Mouse (Mus musculus) liver, embryonic 15.5 days (tissue): ENCODE results near the gene 1700057G04Rik. TPM values are rescaled to one million over a fixed set of nuclear protein-coding genes. Genes with fewer than 3 reads are reported as not detected.

Source experiments
- ATAC-seq: fragments of 200-750 bp; cut with Nextera tagmentation; 2 replicates; pipeline ENCODE4 v1.8.0; 2017; ENCODE audit warnings: moderate number of reproducible peaks, mild to moderate bottlenecking, moderate library complexity; ENCODE audit not compliant: insufficient read depth
- H3K27ac ChIP-seq: fragments of 300-500 bp; sonication (generic); replicated peaks from 2 replicates; pipeline ENCODE4 v1.5.1; 2015; ENCODE audit warnings: mild to moderate bottlenecking, inconsistent platforms
- H3K27me3 ChIP-seq: fragments of 300-500 bp; sonication (generic); 2 replicates; pipeline ENCODE4 v1.6.1; 2015; ENCODE audit warnings: mild to moderate bottlenecking, inconsistent platforms
- H3K36me3 ChIP-seq: fragments of 300-500 bp; sonication (generic); replicated peaks from 2 replicates; pipeline ENCODE4 v1.6.1; 2015; ENCODE audit warnings: moderate library complexity, mild to moderate bottlenecking, inconsistent platforms
- H3K4me1 ChIP-seq: fragments of 300-500 bp; sonication (generic); replicated peaks from 2 replicates; pipeline ENCODE4 v1.6.1; 2015; ENCODE audit warnings: inconsistent platforms
- H3K4me2 ChIP-seq: fragments of 300-500 bp; sonication (generic); 2 replicates; pipeline ENCODE4 v1.6.1; 2015; ENCODE audit warnings: moderate library complexity, mild to moderate bottlenecking, inconsistent platforms
- H3K4me3 ChIP-seq: fragments of 300-500 bp; sonication (generic); replicated peaks from 2 replicates; pipeline ENCODE4 v1.5.1; 2015; ENCODE audit warnings: mild to moderate bottlenecking, inconsistent platforms
- H3K9ac ChIP-seq: fragments of 300-500 bp; sonication (generic); 2 replicates; pipeline ENCODE4 v1.6.1; 2015; ENCODE audit warnings: moderate library complexity, mild to moderate bottlenecking, inconsistent platforms
- H3K9me3 ChIP-seq: fragments of 300-500 bp; sonication (generic); replicated peaks from 2 replicates; pipeline ENCODE4 v1.6.1; 2016; ENCODE audit warnings: inconsistent platforms
- WGBS: fragments of 180-500 bp; shearing (Covaris S2); methylation state at CpG from one replicate; pipeline ENCODE4 v1.1.7; 2015; ENCODE audit warnings: mixed read lengths; ENCODE audit not compliant: insufficient replicate concordance; 5-methylcytosine and 5-hydroxymethylcytosine counted together
- microRNA-seq: library from miRNA; unstranded; fragments of <30 nt; microRNA quantifications from one replicate; pipeline ENCODE4, GENCODE M21; 2016
- polyA plus RNA-seq: library from polyadenylated mRNA; unstranded; fragments of >200 nt; fragmentation: Nextera tagmentation; extraction: Ambion mirVana; gene quantifications from 2 replicates; pipeline ENCODE4 v1.2.1, GENCODE M21; 2015

The 1700057G04Rik gene
- polyA plus RNA-seq, 1 experiment from 2014 or later: not detected

- Histone ChIP-seq H3K9ac (no peak overlapping the region), H3K36me3 (no peaks in the 10 kb centered on the region), H3K27ac (no peak overlapping the region), H3K4me2 (no peak overlapping the region), H3K4me1 (no peaks in the 10 kb centered on the region), H3K9me3 (no peaks in the 10 kb centered on the region), H3K27me3 (no peaks in the 10 kb centered on the region), H3K4me3 (no peak overlapping the region)
- ATAC-seq: no peak
- 36% methylated on average over 1 of the region's 1 CpGs for WGBS
These were observed 78.2 kb downstream of the 1700057G04Rik start for GRCm38 (mm10) chr9:92387404-92387803.

- Histone ChIP-seq H3K9ac (no peak overlapping the region), H3K9me3 (no peaks in the 10 kb centered on the region), H3K4me2 (no peak overlapping the region), H3K36me3 (no peaks in the 10 kb centered on the region), H3K4me3 (no peak overlapping the region), H3K27ac (no peak overlapping the region), H3K4me1 (no peaks in the 10 kb centered on the region), H3K27me3 (no peaks in the 10 kb centered on the region)
- ATAC-seq: no peak
- 58% methylated on average over 5 of the region's 5 CpGs for WGBS
These were observed 93.5 kb downstream of the 1700057G04Rik start for GRCm38 (mm10) chr9:92402628-92403027.

Small RNA genes lying within 50 kb of the gene (microRNA-seq; reads per million reads assigned to microRNA genes)
- gene Mir6386: not detected

Other genes starting within 250 kb of the 1700057G04Rik start
- not detected in 2 replicates for gene Plscr5, start 116.4 kb upstream of the 1700057G04Rik start, polyA plus RNA-seq
- 25.5 and 26.3 TPM in 2 replicates for gene Plscr1, start 59.6 kb upstream of the 1700057G04Rik start, polyA plus RNA-seq
- gene Plscr2, start 33.8 kb upstream of the 1700057G04Rik start, polyA plus RNA-seq: 0.48 and 0.64 TPM in 2 replicates
- gene Plscr4, start 148.0 kb downstream of the 1700057G04Rik start, polyA plus RNA-seq: 0.82 and 0.89 TPM in 2 replicates
- 2.6 and 2.7 TPM in 2 replicates for gene Plod2, start 232.8 kb downstream of the 1700057G04Rik start, polyA plus RNA-seq